Comparison of ENCODE assay signal across 17 mouse cellular contexts in the genomic region with DNA sequence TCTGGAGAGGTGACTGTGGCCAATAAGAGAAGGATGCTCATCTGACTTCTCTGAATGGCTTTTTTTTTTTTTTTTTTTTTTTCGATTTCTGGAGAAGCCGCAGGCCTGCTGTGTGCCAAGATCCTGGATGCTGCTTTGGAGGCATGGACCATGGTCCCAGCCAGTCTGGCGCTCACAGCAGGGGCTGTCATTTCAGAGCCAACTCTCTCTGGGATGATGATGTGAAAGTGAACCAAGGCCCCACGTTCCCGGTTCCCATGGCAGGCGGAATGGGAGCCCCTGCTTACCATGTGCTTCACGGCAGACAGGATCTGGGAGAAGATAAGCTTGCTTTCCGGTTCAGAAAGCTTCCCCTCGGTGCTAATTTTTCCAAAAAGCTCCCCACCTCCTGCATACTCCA. TPM values are rescaled to one million over a fixed set of nuclear protein-coding genes. Genes with fewer than 3 reads are reported as not detected.
DNase-seq lines count a peak whose midpoint lies in the region; ATAC-seq and TF ChIP-seq lines count a peak whose summit lies in the region.
"Had no signal": no experiment of that assay in that cellular context is flagged by ENCODE, and none has a peak within 500 bp of the region (broad histone marks: within the 10 kb centered on the region; RNA-seq: fewer than 3 reads in every experiment).

No protein-coding gene starts in this region.

- H3K9me3 ChIP-seq in forebrain, embryonic 16.5 days (ENCODE audit: control insufficient read depth, low read length), result no peaks in the 10 kb centered on the region
- H3K9me3 ChIP-seq: embryonic facial prominence, embryonic 10.5 days; limb, embryonic 12.5 days; midbrain, embryonic 15.5 days had no signal

- TF ChIP-seq POLR2A in brain, embryonic 14.5 days (IDR thresholded peaks at IDR 0.05; ENCODE audit: borderline replicate concordance, extremely low read depth, insufficient read depth, insufficient read length, poor library complexity, severe bottlenecking), result no peak

- peak; percentile 54 to 64 for DNase-seq in layer of hippocampus, postnatal 10 days (ENCODE audit: low spot score in 2 of 2)
- DNase-seq in layer of hippocampus, postnatal 25 days (ENCODE audit: extremely low spot score in 1 of 2, low spot score in 1 of 2), result no peak
- peak; percentile 34 for DNase-seq in brain, embryonic 14.5 days (ENCODE audit: low read depth)
- DNase-seq in cerebellum, adult 18-20 months, result peak; percentile 47 to 64
- no peak for DNase-seq in urinary bladder, adult 2 months (ENCODE audit: low spot score)
- no peak for DNase-seq in right cerebral cortex, adult 18-20 months
- DNase-seq: adrenal gland, adult 8-10 months; gastrocnemius, adult 2 months; heart, adult 2 months; kidney, postnatal 25 days; lung, adult 2 months; lung, postnatal 4 days had no signal

- ATAC-seq in forebrain, embryonic 16.5 days, result peak; percentile 49
- ATAC-seq: midbrain, embryonic 15.5 days had no signal

- no peak overlapping the region for H3K4me2 ChIP-seq in forebrain, embryonic 16.5 days (ENCODE audit: low read length)
- H3K4me2 ChIP-seq: limb, embryonic 12.5 days; midbrain, embryonic 15.5 days had no signal

- no peak overlapping the region for H3K27ac ChIP-seq in forebrain, embryonic 16.5 days (ENCODE audit: low read length)
- H3K27ac ChIP-seq: embryonic facial prominence, embryonic 10.5 days; gastrocnemius, adult 2 months; heart, adult 2 months; limb, embryonic 12.5 days; midbrain, embryonic 15.5 days had no signal

- no peak overlapping the region for H3K9ac ChIP-seq in forebrain, embryonic 16.5 days (replicated peaks; ENCODE audit: low read depth, low read length)
- H3K9ac ChIP-seq: limb, embryonic 12.5 days; midbrain, embryonic 15.5 days had no signal

- no peaks in the 10 kb centered on the region for H3K4me1 ChIP-seq in forebrain, embryonic 16.5 days (replicated peaks; ENCODE audit: control insufficient read depth, insufficient read depth, low read length)
- H3K4me1 ChIP-seq: embryonic facial prominence, embryonic 10.5 days; limb, embryonic 12.5 days; midbrain, embryonic 15.5 days had no signal

- no peak overlapping the region for H3K4me3 ChIP-seq in forebrain, embryonic 16.5 days (replicated peaks; ENCODE audit: low read length)
- H3K4me3 ChIP-seq: embryonic facial prominence, embryonic 10.5 days; gastrocnemius, adult 2 months; heart, adult 2 months; limb, embryonic 12.5 days; midbrain, embryonic 15.5 days had no signal

- H3K36me3 ChIP-seq in forebrain, embryonic 16.5 days (ENCODE audit: control insufficient read depth, insufficient read depth), result peaks cover 17% of the 10 kb centered on the region

- no peaks in the 10 kb centered on the region for H3K27me3 ChIP-seq in forebrain, embryonic 16.5 days (replicated peaks; ENCODE audit: control insufficient read depth, insufficient read depth, low read length)
- H3K27me3 ChIP-seq: limb, embryonic 12.5 days; midbrain, embryonic 15.5 days had no signal

- WGBS in forebrain, embryonic 16.5 days, result 66% methylated on average over 9 of the region's 9 CpGs

- TF ChIP-seq CTCF in brain, embryonic 14.5 days (IDR thresholded peaks at IDR 0.05; ENCODE audit: borderline replicate concordance, extremely low read depth, insufficient read depth, insufficient read length), result no peak

RNA-seq across cellular contexts. Expression of a gene that starts 23.6 kb away (rescaled TPM):
- 100 to 1,000 TPM; 630 to 638 TPM for total RNA-seq in layer of hippocampus, postnatal 10 days (2021)
- 100 to 1,000 TPM; 267 to 285 TPM for total RNA-seq in layer of hippocampus, postnatal 25 days (2021)
- polyA plus RNA-seq in brain, embryonic 14.5 days (2012; rRNA removed), result 234 and 317 TPM in 2 replicates
- polyA plus RNA-seq in forebrain, embryonic 16.5 days (2015; fragmentation: Nextera tagmentation; extraction: Ambion mirVana), result 461 and 470 TPM in 2 replicates
- polyA plus RNA-seq in urinary bladder, adult 2 months (2012; rRNA removed), result 58.2 and 74.9 TPM in 2 replicates

RNA-seq across cellular contexts. Expression of a gene that starts 41.9 kb away (rescaled TPM):
- 10 to 100 TPM; 14.0 to 15.0 TPM for total RNA-seq in layer of hippocampus, postnatal 10 days (2021)
- total RNA-seq in layer of hippocampus, postnatal 25 days (2021), result 10 to 100 TPM; 13.2 to 13.4 TPM
- polyA plus RNA-seq in brain, embryonic 14.5 days (2012; rRNA removed), result 1.1 and 1.8 TPM in 2 replicates
- polyA plus RNA-seq in forebrain, embryonic 16.5 days (2015; fragmentation: Nextera tagmentation; extraction: Ambion mirVana), result 7.4 and 8.0 TPM in 2 replicates
- polyA plus RNA-seq in urinary bladder, adult 2 months (2012; rRNA removed), result 0.41 and 0.83 TPM in 2 replicates
- total RNA-seq: MEL had no signal

Comparison
In these comparisons a context has a peak if more than half of its experiments do, and no peak if none do; other contexts are left out.
1. DNase-seq: peak in layer of hippocampus, postnatal 10 days (2 of 2), brain, embryonic 14.5 days (single experiment) and cerebellum, adult 18-20 months (2 of 2); none in layer of hippocampus, postnatal 25 days (0 of 2), urinary bladder, adult 2 months (single experiment) and right cerebral cortex, adult 18-20 months (single experiment).